Mouse (Mus musculus) midbrain, embryonic 15.5 days (tissue): ENCODE data around the gene Gm38394. TPM values are rescaled to one million over a fixed set of nuclear protein-coding genes. Genes with fewer than 3 reads are reported as not detected.
"Not testable (repeated sequence)": the region's sequence is repeated elsewhere in the genome, so short reads cannot be mapped to it uniquely, and the experiment has no call there.

ENCODE experiments used
- ATAC-seq: fragments of 200-750 bp; cut with Nextera tagmentation; replicated peaks from 2 replicates; pipeline ENCODE4 v1.8.0; 2017; ENCODE audit warnings: moderate TSS enrichment
- H3K27ac ChIP-seq: fragments of 300-500 bp; sonication (generic); 2 replicates; pipeline ENCODE4 v1.5.1; 2015; ENCODE audit warnings: mild to moderate bottlenecking, inconsistent platforms
- H3K27me3 ChIP-seq: fragments of 300-500 bp; sonication (generic); replicated peaks from 2 replicates; pipeline ENCODE4 v1.6.1; 2015; ENCODE audit warnings: inconsistent platforms
- H3K36me3 ChIP-seq: fragments of 300-500 bp; sonication (generic); replicated peaks from 2 replicates; pipeline ENCODE4 v1.6.1; 2015; ENCODE audit warnings: inconsistent platforms
- H3K4me1 ChIP-seq: fragments of 300-500 bp; sonication (generic); 2 replicates; pipeline ENCODE4 v1.6.1; 2015; ENCODE audit warnings: inconsistent platforms
- H3K4me2 ChIP-seq: fragments of 300-500 bp; sonication (generic); 2 replicates; pipeline ENCODE4 v1.6.1; 2015; ENCODE audit warnings: inconsistent platforms, mild to moderate bottlenecking, moderate library complexity
- H3K4me3 ChIP-seq: fragments of 300-500 bp; sonication (generic); 2 replicates; pipeline ENCODE4 v1.5.1; 2015; ENCODE audit warnings: mild to moderate bottlenecking, inconsistent platforms
- H3K9ac ChIP-seq: fragments of 300-500 bp; sonication (generic); 2 replicates; pipeline ENCODE4 v1.6.1; 2015; ENCODE audit warnings: mild to moderate bottlenecking, inconsistent platforms
- H3K9me3 ChIP-seq: fragments of 300-500 bp; sonication (generic); 2 replicates; pipeline ENCODE4 v1.6.1; 2016; ENCODE audit warnings: inconsistent platforms
- WGBS: fragments of 180-500 bp; shearing (Covaris S2); methylation state at CpG from one replicate; pipeline ENCODE4 v1.1.7; 2015; ENCODE audit warnings: mixed read lengths; 5-methylcytosine and 5-hydroxymethylcytosine counted together
- polyA plus RNA-seq: library from polyadenylated mRNA; unstranded; fragments of >200 nt; fragmentation: Nextera tagmentation; extraction: Ambion mirVana; gene quantifications from 2 replicates; pipeline ENCODE4 v1.2.1, GENCODE M21; 2015

The Gm38394 gene
- polyA plus RNA-seq, 1 experiment from 2014 or later = 3.1 TPM

DNA sequence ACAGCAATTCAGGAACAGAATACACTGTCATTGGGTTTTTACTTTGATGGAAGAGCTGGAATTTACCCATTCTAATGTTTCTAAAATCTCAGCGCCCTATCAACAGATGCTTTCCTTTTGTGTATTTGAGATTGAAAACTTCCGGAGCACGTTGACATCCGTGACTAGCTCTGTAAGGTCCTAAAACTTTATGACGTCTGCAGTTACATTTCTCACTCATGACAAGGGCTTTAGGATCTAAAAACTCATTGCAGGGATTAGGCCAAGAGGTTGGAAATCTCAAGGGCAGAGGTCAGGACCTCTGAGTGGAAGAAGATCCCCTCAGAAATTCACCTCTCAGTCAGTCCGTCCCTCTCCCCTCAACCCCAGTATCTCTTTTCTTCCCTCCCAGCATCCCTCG lies 27.2 kb upstream of the Gm38394 start:
- H3K27me3 ChIP-seq = no peaks in the 10 kb centered on the region
- H3K9ac ChIP-seq = no peak overlapping the region
- no peak overlapping the region for H3K4me2 ChIP-seq
- no peak overlapping the region for H3K27ac ChIP-seq
- 69% methylated on average over 7 of the region's 7 CpGs for WGBS
- H3K4me1 ChIP-seq = no peaks in the 10 kb centered on the region
- H3K4me3 ChIP-seq = no peak overlapping the region
- no peak for ATAC-seq
- no peaks in the 10 kb centered on the region for H3K9me3 ChIP-seq
- H3K36me3 ChIP-seq = no peaks in the 10 kb centered on the region

DNA sequence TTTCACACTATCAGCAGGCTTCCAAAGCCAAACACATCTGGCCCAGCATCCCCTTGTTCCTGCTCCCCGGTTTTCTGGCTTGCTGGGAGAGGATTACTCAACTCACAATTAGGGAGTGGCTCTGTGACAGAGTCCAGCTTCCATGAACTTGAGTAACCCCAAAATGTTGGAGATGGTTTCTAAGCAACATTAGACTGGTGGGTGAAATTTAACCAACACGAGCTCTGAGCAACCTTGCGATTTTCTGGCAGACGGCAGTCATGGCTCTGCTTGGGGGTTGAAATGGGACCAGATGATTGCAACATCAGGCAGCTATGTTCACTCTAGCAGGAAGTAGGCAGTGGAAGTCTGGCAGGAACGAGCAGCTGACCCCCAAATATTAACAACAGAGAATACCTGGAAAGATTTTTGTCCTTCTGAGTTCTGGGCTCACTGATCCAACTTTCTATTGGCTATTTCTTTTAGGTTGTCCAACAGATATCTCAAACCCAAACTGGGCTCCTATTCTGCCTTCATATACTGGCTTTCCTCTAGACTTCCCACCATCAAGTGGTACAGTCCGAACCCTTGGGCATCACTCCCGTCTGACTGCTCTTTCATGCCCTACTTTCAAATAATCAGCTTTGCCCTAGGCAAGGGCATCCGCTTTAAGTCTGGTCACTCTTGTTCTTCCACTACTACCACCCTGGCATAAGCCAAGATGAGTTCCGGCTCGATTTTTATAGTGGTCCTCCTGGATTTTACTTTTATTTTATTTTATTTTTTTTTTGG lies 24.8 kb upstream of the Gm38394 start:
- no peaks in the 10 kb centered on the region for H3K27me3 ChIP-seq
- no peak overlapping the region for H3K27ac ChIP-seq
- no peaks in the 10 kb centered on the region for H3K36me3 ChIP-seq
- 76% methylated on average over 10 of the region's 10 CpGs for WGBS
- no peaks in the 10 kb centered on the region for H3K4me1 ChIP-seq
- H3K9ac ChIP-seq = no peak overlapping the region
- no peak overlapping the region for H3K4me3 ChIP-seq
- no peak overlapping the region for H3K4me2 ChIP-seq
- no peak for ATAC-seq
- no peaks in the 10 kb centered on the region for H3K9me3 ChIP-seq

DNA sequence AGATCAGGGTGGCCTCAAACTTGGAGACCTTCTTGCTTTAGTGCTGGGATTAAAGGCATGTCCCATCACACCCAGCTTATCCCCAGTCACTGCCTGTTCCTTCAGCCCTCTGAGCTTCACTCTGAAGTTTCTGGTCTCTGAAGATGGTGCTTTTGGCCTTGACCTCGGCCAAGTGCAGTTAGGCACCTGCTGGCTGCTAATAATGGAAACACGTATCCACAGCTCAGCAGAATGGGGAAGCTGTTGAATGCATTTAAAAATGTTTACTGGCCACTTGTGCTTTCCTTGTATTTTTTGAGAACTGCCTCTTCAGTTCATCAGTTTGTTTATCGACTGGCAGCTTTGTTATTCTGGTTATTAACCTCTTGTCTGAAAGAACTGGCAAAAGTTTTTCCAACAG lies 10.7 kb upstream of the Gm38394 start:
- H3K36me3 ChIP-seq = no peaks in the 10 kb centered on the region
- no peak for ATAC-seq
- 68% methylated on average over 3 of the region's 3 CpGs for WGBS
- no peaks in the 10 kb centered on the region for H3K4me1 ChIP-seq
- H3K4me2 ChIP-seq = no peak overlapping the region
- no peaks in the 10 kb centered on the region for H3K27me3 ChIP-seq
- H3K4me3 ChIP-seq = no peak overlapping the region
- H3K9ac ChIP-seq = no peak overlapping the region
- no peak overlapping the region for H3K27ac ChIP-seq
- no peaks in the 10 kb centered on the region for H3K9me3 ChIP-seq

DNA sequence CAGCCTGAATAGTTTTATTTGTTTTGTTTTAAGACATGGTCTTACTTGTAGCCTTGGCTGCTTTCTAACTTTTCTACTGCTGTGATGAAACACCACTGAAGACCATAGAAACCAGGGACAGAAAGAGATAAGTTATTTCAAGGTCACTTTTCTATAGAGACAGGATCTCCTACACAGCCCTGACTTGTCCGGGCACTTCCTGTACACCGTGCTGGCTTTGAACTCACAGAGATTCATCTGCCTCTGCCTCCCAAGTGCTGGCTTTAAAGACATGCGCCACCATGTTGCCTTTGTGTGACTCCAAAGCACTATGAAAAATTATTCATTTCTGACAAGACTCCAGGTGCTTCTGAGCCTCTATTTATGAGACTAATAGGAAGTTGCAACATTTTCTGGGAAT lies 10.1 kb upstream of the Gm38394 start:
- Histone ChIP-seq H3K27ac (no peak overlapping the region), H3K4me2 (no peak overlapping the region), H3K9ac (no peak overlapping the region), H3K36me3 (no peaks in the 10 kb centered on the region), H3K4me3 (no peak overlapping the region), H3K9me3 (no peaks in the 10 kb centered on the region), H3K4me1 (no peaks in the 10 kb centered on the region), H3K27me3 (no peaks in the 10 kb centered on the region)
- no peak for ATAC-seq
- 94% methylated on average over 3 of the region's 3 CpGs for WGBS

- Histone ChIP-seq H3K27me3 (no peaks in the 10 kb centered on the region), H3K27ac (no peak overlapping the region), H3K4me3 (no peak overlapping the region), H3K4me2 (no peak overlapping the region), H3K4me1 (no peaks in the 10 kb centered on the region), H3K36me3 (no peaks in the 10 kb centered on the region), H3K9ac (no peak overlapping the region), H3K9me3 (no peaks in the 10 kb centered on the region)
- 84% methylated on average over 6 of the region's 6 CpGs for WGBS
- no peak for ATAC-seq
These were observed 9.7 kb upstream of the Gm38394 start for GRCm38 (mm10) chr1:133670776-133671175.

GRCm38 (mm10) chr1:133670190-133670589 lies 9.1 kb upstream of the Gm38394 start:
- H3K36me3 ChIP-seq = no peaks in the 10 kb centered on the region
- no peaks in the 10 kb centered on the region for H3K9me3 ChIP-seq
- no peak overlapping the region for H3K4me2 ChIP-seq
- no peak overlapping the region for H3K27ac ChIP-seq
- ATAC-seq = no peak
- H3K9ac ChIP-seq = no peak overlapping the region
- WGBS = 84% methylated on average over 12 of the region's 12 CpGs
- H3K4me3 ChIP-seq = no peak overlapping the region
- H3K27me3 ChIP-seq = no peaks in the 10 kb centered on the region
- H3K4me1 ChIP-seq = no peaks in the 10 kb centered on the region

- Histone ChIP-seq H3K4me2 (no peak overlapping the region), H3K27me3 (no peaks in the 10 kb centered on the region), H3K9me3 (no peaks in the 10 kb centered on the region), H3K27ac (no peak overlapping the region), H3K9ac (no peak overlapping the region), H3K36me3 (no peaks in the 10 kb centered on the region), H3K4me1 (no peaks in the 10 kb centered on the region), H3K4me3 (no peak overlapping the region)
- no peak for ATAC-seq
- 84% methylated on average over 3 of the region's 3 CpGs for WGBS
These were observed 7.5 kb upstream of the Gm38394 start for GRCm38 (mm10) chr1:133668618-133669017.

DNA sequence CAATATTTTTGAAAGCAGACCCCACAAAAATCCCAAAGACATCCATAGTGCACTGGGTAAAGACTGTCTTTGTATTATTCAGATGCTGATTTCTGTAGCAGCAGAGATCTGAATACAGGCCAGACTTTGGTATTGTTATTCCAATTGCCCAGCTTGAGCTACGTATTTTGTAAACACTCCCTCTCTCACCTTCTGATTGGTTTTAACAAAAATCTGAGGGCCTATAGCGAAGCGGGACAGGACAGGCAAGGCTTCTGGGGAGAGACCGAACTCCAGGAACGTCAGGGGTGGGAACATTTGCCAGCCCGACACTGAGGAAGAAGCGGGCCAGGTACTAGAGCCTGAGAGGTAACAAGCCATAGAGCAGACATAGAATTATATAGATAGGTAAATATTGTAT lies 6.6 kb upstream of the Gm38394 start:
- H3K9ac ChIP-seq = no peak overlapping the region
- no peak for ATAC-seq
- no peak overlapping the region for H3K4me2 ChIP-seq
- no peaks in the 10 kb centered on the region for H3K9me3 ChIP-seq
- H3K4me3 ChIP-seq = no peak overlapping the region
- WGBS = 26% methylated on average over 7 of the region's 7 CpGs
- H3K27me3 ChIP-seq = no peaks in the 10 kb centered on the region
- no peaks in the 10 kb centered on the region for H3K36me3 ChIP-seq
- no peak overlapping the region for H3K27ac ChIP-seq
- no peaks in the 10 kb centered on the region for H3K4me1 ChIP-seq

GRCm38 (mm10) chr1:133665713-133666112 lies 4.6 kb upstream of the Gm38394 start:
- not testable (repeated sequence) for H3K9ac ChIP-seq, H3K27me3 ChIP-seq, H3K9me3 ChIP-seq, H3K4me2 ChIP-seq, H3K27ac ChIP-seq, H3K36me3 ChIP-seq, ATAC-seq, H3K4me3 ChIP-seq, H3K4me1 ChIP-seq
- WGBS = 90% methylated on average over 7 of the region's 8 CpGs

DNA sequence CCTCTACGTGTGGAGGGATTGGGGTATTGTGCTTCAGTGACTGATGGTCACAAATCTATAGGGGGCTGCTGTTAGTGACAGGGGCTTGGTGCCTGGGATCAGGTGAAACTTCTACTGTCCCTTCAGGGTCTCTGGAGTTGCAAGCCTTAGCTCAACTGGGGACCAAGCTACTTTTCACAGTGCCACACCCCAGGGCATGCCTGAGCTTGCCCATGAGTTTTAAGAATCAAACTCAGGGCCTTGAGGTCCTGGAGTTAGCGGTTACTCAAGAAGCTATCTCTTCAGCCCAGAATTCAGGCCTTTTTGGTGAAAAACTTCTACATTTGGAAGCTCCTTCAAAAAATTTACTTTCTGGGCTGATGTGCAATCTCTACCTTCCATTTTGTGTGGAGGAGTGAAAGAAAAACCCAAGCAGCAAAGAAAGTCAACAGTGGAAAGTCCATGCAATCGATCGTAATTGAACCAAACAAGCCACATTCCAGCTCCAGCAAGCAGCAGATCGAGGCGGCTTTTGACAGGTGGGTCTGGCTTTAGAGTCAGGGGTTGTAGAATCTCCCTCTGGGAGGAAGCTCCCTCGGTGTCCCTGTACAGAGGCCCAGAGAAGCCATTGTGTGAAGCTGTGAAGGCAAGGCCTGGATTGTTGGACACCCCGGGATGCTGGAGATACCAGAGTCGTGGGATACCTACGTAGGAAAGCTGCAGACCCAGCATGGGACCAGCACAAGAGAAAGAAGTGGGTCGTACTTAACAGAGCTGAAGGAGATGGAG lies 3.3 kb upstream of the Gm38394 start:
- no peaks in the 10 kb centered on the region for H3K36me3 ChIP-seq
- peaks cover 13% of the 10 kb centered on the region for H3K4me1 ChIP-seq
- ATAC-seq = no peak
- H3K27ac ChIP-seq = no peak overlapping the region
- no peak overlapping the region for H3K4me2 ChIP-seq
- H3K4me3 ChIP-seq = no peak overlapping the region
- H3K9me3 ChIP-seq = no peaks in the 10 kb centered on the region
- no peaks in the 10 kb centered on the region for H3K27me3 ChIP-seq
- 60% methylated on average over 11 of the region's 11 CpGs for WGBS
- no peak overlapping the region for H3K9ac ChIP-seq

GRCm38 (mm10) chr1:133663427-133663826 lies 2.3 kb upstream of the Gm38394 start:
- no peak for ATAC-seq
- Histone ChIP-seq H3K9ac (no peak overlapping the region), H3K4me3 (no peak overlapping the region), H3K4me1 (peaks cover 23% of the 10 kb centered on the region), H3K27ac (no peak overlapping the region), H3K36me3 (no peaks in the 10 kb centered on the region), H3K4me2 (no peak overlapping the region), H3K27me3 (no peaks in the 10 kb centered on the region), H3K9me3 (no peaks in the 10 kb centered on the region)
- WGBS = 83% methylated on average over 4 of the region's 4 CpGs

DNA sequence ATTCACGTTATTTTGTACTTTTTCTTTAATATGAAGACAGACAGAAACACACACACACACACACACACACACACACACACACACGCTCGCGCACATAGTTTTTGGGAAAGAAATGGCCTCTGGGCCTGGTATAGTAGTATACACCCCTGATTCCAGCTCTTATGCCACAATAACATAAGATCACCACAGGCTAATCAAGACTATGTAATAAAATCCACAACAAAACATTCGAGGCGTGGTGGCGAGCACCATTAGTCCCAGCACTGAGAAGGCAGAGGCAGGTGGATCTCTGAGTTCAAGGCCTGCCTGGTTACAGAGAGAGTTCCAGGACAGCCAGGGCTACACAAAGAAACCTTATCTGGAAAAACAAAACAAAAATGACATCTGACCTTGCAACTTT lies 1.8 kb upstream of the Gm38394 start:
- no peaks in the 10 kb centered on the region for H3K9me3 ChIP-seq
- no peak overlapping the region for H3K27ac ChIP-seq
- H3K4me1 ChIP-seq = peaks cover 28% of the 10 kb centered on the region
- H3K36me3 ChIP-seq = no peaks in the 10 kb centered on the region
- 96% methylated on average over 7 of the region's 7 CpGs for WGBS
- no peak overlapping the region for H3K9ac ChIP-seq
- H3K4me2 ChIP-seq = no peak overlapping the region
- no peaks in the 10 kb centered on the region for H3K27me3 ChIP-seq
- H3K4me3 ChIP-seq = no peak overlapping the region
- no peak for ATAC-seq
